Mouse (Mus musculus) bone marrow macrophage, adult 2 months (primary cell): ENCODE measurements at regions not wholly inside any gene's neighbourhood (a gene's known extent, or its start where the extent isn't known, plus 50 kb on each side); places are given as distances from the start of the nearest gene placed in this dataset.

Experiments used
- H3K27ac ChIP-seq: 2 replicates; pipeline ENCODE4 v1.5.1; 2012; ENCODE audit warnings: low read depth, low read length; ENCODE audit not compliant: insufficient read depth
- H3K4me1 ChIP-seq: 2 replicates; pipeline ENCODE4 v1.6.1; 2012; ENCODE audit warnings: low read length; ENCODE audit not compliant: control insufficient read depth, insufficient read depth
- H3K4me3 ChIP-seq: 2 replicates; pipeline ENCODE4 v1.5.1; 2012; ENCODE audit warnings: mild to moderate bottlenecking, low read length, moderate library complexity; ENCODE audit not compliant: insufficient read depth
- CTCF ChIP-seq: IDR thresholded peaks from 2 replicates; pipeline ENCODE4 v1.5.1; 2012; ENCODE audit warnings: low read depth, mild to moderate bottlenecking, low read length, moderate library complexity
- POLR2A ChIP-seq: IDR thresholded peaks from 2 replicates; pipeline ENCODE4 v1.6.1; 2012; ENCODE audit warnings: mild to moderate bottlenecking, low read depth, low read length, borderline replicate concordance

DNA sequence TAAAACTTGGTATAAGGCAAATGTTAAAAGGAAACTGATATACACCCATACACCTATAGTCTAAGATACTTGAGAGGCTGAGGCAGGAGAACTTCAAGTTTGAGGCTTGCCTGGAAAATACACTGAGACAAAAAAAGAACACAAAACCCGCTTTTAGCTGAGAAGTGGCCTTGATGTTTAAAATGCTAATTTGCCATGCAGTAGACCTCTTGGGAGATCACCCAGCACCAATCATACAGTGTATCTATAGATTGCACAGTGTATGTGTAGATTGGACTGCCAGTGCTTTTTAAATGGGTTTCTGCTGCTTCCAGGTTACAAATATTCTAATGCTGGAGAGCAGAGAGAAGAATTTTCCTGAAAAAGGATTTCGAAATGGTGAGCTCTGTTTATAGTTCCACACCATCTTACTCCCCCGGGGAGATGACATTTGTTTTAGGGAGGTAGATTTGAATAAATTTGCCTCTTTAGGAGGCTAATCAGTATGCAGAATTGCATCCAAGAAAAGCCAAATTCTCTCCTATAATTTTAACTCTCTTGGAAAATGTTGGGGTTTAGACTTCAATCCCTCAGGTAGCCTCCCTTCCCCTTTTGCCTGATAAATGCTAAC, 194.0 kb downstream of the Otol1 start:
- no peak for TF ChIP-seq CTCF
- no peak for TF ChIP-seq POLR2A
- Histone ChIP-seq H3K4me1 (no peaks in the 10 kb centered on the region), H3K27ac (no peak overlapping the region), H3K4me3 (no peak overlapping the region)

- Histone ChIP-seq H3K27ac (no peak overlapping the region), H3K4me3 (no peak overlapping the region), H3K4me1 (no peaks in the 10 kb centered on the region)
- TF ChIP-seq POLR2A (no peak), CTCF (no peak)
Measured at GRCm38 (mm10) chr3:70215195-70215594, 207.8 kb downstream of the Otol1 start.

- no peak overlapping the region for H3K4me3 ChIP-seq
- no peak overlapping the region for H3K27ac ChIP-seq
- TF ChIP-seq POLR2A (no peak), CTCF (no peak)
- H3K4me1 ChIP-seq, result no peaks in the 10 kb centered on the region
Measured at GRCm38 (mm10) chr3:70216096-70216495, 208.7 kb downstream of the Otol1 start.

DNA sequence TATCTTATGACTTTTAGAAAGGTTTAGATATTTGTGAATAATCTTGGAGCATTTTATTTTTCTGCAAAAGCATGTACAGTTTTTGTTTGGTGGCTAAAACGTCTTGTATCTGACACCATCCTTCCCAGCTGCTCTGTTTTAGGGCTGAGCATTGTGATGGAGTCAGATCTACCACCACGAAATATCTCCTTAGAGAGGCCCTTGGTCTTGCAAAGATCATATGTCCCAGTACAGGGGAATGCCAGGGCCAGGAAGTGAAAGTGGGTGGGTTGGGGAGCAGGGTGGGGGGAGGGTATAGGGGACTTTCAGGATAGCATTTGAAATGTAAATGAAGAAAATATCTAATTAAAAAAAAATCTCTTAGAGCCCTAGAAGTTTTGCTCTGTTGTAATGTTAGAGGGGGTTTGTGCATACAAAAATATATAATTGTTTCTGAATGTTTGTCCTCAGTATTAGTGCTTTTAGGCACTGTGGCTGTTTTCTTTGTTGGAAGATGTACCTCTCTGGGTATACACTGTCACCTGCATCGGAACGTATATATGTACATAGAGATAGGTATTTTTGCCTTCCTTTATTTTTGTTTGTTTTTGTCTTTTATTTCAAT, 211.4 kb downstream of the Otol1 start:
- no peak overlapping the region for H3K4me3 ChIP-seq
- H3K4me1 ChIP-seq, result no peaks in the 10 kb centered on the region
- TF ChIP-seq POLR2A (no peak), CTCF (no peak)
- H3K27ac ChIP-seq, result no peak overlapping the region

GRCm38 (mm10) chr3:70223443-70224065, 216.1 kb downstream of the Otol1 start:
- no peak overlapping the region for H3K27ac ChIP-seq
- TF ChIP-seq CTCF (no peak), POLR2A (no peak)
- no peaks in the 10 kb centered on the region for H3K4me1 ChIP-seq
- no peak overlapping the region for H3K4me3 ChIP-seq

DNA sequence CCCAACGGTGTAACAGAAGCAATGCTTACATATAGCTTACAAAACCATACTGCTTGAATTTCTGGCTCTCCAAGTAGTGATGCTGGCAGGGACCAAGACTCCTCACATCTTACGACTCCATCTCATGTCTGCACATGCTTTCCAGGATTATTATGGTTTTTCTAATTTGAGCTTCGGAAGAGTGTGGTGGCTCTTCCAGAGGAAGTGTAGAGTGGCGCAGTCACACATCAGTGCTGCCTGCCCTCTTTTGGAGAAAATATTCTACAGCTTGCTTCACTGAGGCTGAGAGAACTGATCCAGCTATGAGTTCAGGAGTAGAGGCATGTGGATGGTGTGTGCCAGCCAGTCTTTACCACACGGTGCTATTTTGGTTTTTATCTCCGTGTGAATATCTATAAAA, 217.4 kb downstream of the Otol1 start:
- TF ChIP-seq POLR2A (no peak), CTCF (no peak)
- no peak overlapping the region for H3K27ac ChIP-seq
- H3K4me1 ChIP-seq, result no peaks in the 10 kb centered on the region
- H3K4me3 ChIP-seq, result no peak overlapping the region

DNA sequence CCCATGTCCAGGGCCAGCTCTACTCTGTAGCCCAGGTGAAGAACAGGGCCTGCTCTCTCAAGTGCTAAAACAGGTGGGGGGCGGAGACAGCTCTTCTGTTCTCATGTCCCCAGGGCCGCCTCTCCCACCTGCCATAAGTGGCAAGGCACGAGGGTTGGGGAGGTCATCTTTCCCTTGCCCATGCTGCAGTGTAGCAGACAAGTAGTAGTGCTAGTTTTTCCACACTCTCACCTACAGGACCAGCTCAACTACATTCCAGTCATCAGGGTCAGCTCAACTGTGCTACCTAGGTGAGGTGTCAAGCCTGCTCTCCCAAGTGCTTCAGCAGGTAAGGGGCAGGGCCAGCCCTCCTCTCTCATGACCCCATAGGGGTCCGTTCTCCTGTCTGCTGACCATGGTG, 219.8 kb downstream of the Otol1 start:
- TF ChIP-seq POLR2A (no peak), CTCF (no peak)
- no peaks in the 10 kb centered on the region for H3K4me1 ChIP-seq
- no peak overlapping the region for H3K27ac ChIP-seq
- H3K4me3 ChIP-seq, result no peak overlapping the region

GRCm38 (mm10) chr3:70248655-70249054, 241.2 kb downstream of the Otol1 start:
- no peak for TF ChIP-seq CTCF
- TF ChIP-seq POLR2A, result no peak
- Histone ChIP-seq H3K4me3 (no peak overlapping the region), H3K4me1 (no peaks in the 10 kb centered on the region)

GRCm38 (mm10) chr3:70249922-70250321, 242.5 kb downstream of the Otol1 start:
- H3K27ac ChIP-seq, result no peak overlapping the region
- TF ChIP-seq POLR2A, result no peak
- TF ChIP-seq CTCF, result no peak
- no peak overlapping the region for H3K4me3 ChIP-seq

More at GRCm38 (mm10) chr3:70248655-70249054, 241.2 kb downstream of the Otol1 start:
- no peak overlapping the region for H3K27ac ChIP-seq

GRCm38 (mm10) chr3:70250733-70251132, 243.3 kb downstream of the Otol1 start:
- H3K27ac ChIP-seq, result no peak overlapping the region
- TF ChIP-seq POLR2A (no peak), CTCF (no peak)
- no peak overlapping the region for H3K4me3 ChIP-seq
- H3K4me1 ChIP-seq, result no peaks in the 10 kb centered on the region

More at GRCm38 (mm10) chr3:70249922-70250321, 242.5 kb downstream of the Otol1 start:
- no peaks in the 10 kb centered on the region for H3K4me1 ChIP-seq
